Mouse (Mus musculus): ENCODE results near the gene Arhgap45. TPM values are rescaled to one million over a fixed set of nuclear protein-coding genes. Genes with fewer than 3 reads are reported as not detected.

Arhgap45 gene
- polyA plus RNA-seq, 1 experiment from 2014 or later: 4.6 TPM

DNA sequence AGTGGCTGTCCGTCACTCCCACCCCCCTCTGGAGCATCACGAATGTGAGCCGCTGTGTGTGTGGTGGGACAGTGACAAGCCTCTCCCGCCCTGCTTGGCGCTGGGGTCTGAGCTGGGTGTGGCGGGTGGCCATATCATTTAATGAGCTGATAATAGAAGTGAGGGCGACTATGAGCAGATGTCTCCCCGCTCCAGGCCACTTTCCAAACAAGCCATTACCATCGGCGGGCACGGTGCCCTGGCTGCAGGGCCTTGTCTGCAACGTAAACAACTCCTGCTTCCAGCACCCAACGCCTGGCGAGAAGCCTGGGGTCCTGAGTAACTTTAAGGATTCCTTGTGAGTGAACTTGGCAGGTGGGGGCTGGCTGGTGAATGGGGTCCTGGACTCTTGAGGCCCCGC lies 18.6 kb upstream of the Arhgap45 start:
- 0 out of 2 replicates have a peak overlapping the region, but pooled peaks have one; percentile 14 for H3K27ac ChIP-seq (ENCODE audit: low read depth, low read length)
- H3K4me2 ChIP-seq (ENCODE audit: low read depth): peak overlapping the region; percentile 64
- peak overlapping the region; percentile 45 for H3K9ac ChIP-seq (ENCODE audit: low read length)
- H3K27me3 ChIP-seq (ENCODE audit: control insufficient read depth, insufficient read depth, low read length): 0 out of 2 replicates have a peak, but pooled peaks cover 2% of the 10 kb centered on the region
- ATAC-seq (ENCODE audit: insufficient read depth, low FRiP score, low TSS enrichment) (peak; percentile 14), DNase-seq (ENCODE audit: low spot score) (no peak)
- peaks cover 5% of the 10 kb centered on the region; the same call in 1 of the 2 replicates for H3K4me1 ChIP-seq (ENCODE audit: control insufficient read depth, insufficient read depth, low read length)
- peak overlapping the region; percentile 42 for H3K4me3 ChIP-seq (ENCODE audit: low read depth, low read length)
- 6% methylated on average over 15 of the region's 15 CpGs for WGBS
- H3K36me3 ChIP-seq (ENCODE audit: control insufficient read depth, insufficient read depth, low read length): no peaks in the 10 kb centered on the region; the same call in 1 of the 2 replicates
- no peaks in the 10 kb centered on the region for H3K9me3 ChIP-seq (ENCODE audit: control insufficient read depth, low read length)

- no peaks in the 10 kb centered on the region for H3K36me3 ChIP-seq (ENCODE audit: control insufficient read depth, insufficient read depth, low read length)
- H3K9me3 ChIP-seq (ENCODE audit: control insufficient read depth, low read length): no peaks in the 10 kb centered on the region
- no peak overlapping the region for H3K4me3 ChIP-seq (ENCODE audit: low read depth, low read length)
- WGBS: 77% methylated on average over 9 of the region's 9 CpGs
- DNase-seq (ENCODE audit: low spot score) (no peak), ATAC-seq (ENCODE audit: insufficient read depth, low FRiP score, low TSS enrichment) (no peak)
- H3K27ac ChIP-seq (ENCODE audit: low read depth, low read length): no peak overlapping the region
- H3K9ac ChIP-seq (ENCODE audit: low read length): no peak overlapping the region
- no peak overlapping the region for H3K4me2 ChIP-seq (ENCODE audit: low read depth)
- H3K4me1 ChIP-seq (ENCODE audit: control insufficient read depth, insufficient read depth, low read length): peaks cover 5% of the 10 kb centered on the region; the same call in 1 of the 2 replicates
- peaks cover 8% of the 10 kb centered on the region; the same call in 1 of the 2 replicates for H3K27me3 ChIP-seq (ENCODE audit: control insufficient read depth, insufficient read depth, low read length)
These were observed 14.5 kb upstream of the Arhgap45 start for GRCm38 (mm10) chr10:80001945-80002344.

GRCm38 (mm10) chr10:80002829-80003228 lies 13.6 kb upstream of the Arhgap45 start:
- 26% methylated on average over 21 of the region's 21 CpGs for WGBS
- Histone ChIP-seq H3K4me1 (ENCODE audit: control insufficient read depth, insufficient read depth, low read length) (peaks cover 2% of the 10 kb centered on the region; the same call in 1 of the 2 replicates), H3K27me3 (ENCODE audit: control insufficient read depth, insufficient read depth, low read length) (peaks cover 8% of the 10 kb centered on the region; the same call in 1 of the 2 replicates), H3K27ac (ENCODE audit: low read depth, low read length) (no peak overlapping the region), H3K4me2 (ENCODE audit: low read depth) (no peak overlapping the region), H3K4me3 (ENCODE audit: low read depth, low read length) (no peak overlapping the region), H3K9me3 (ENCODE audit: control insufficient read depth, low read length) (no peaks in the 10 kb centered on the region), H3K9ac (ENCODE audit: low read length) (no peak overlapping the region), H3K36me3 (ENCODE audit: control insufficient read depth, insufficient read depth, low read length) (no peaks in the 10 kb centered on the region)
- DNase-seq (ENCODE audit: low spot score) (no peak), ATAC-seq (ENCODE audit: insufficient read depth, low FRiP score, low TSS enrichment) (no peak)

- Histone ChIP-seq H3K27me3 (ENCODE audit: control insufficient read depth, insufficient read depth, low read length) (peaks cover 8% of the 10 kb centered on the region; the same call in 1 of the 2 replicates), H3K27ac (ENCODE audit: low read depth, low read length) (no peak overlapping the region), H3K4me3 (ENCODE audit: low read depth, low read length) (no peak overlapping the region), H3K9ac (ENCODE audit: low read length) (no peak overlapping the region), H3K36me3 (ENCODE audit: control insufficient read depth, insufficient read depth, low read length) (no peaks in the 10 kb centered on the region), H3K4me2 (ENCODE audit: low read depth) (no peak overlapping the region), H3K4me1 (ENCODE audit: control insufficient read depth, insufficient read depth, low read length) (no peaks in the 10 kb centered on the region), H3K9me3 (ENCODE audit: control insufficient read depth, low read length) (no peaks in the 10 kb centered on the region)
- ATAC-seq (ENCODE audit: insufficient read depth, low FRiP score, low TSS enrichment) (no peak), DNase-seq (ENCODE audit: low spot score) (no peak)
- WGBS: 58% methylated on average over 9 of the region's 9 CpGs
These were observed 12.8 kb upstream of the Arhgap45 start for GRCm38 (mm10) chr10:80003374-80004232.

DNA sequence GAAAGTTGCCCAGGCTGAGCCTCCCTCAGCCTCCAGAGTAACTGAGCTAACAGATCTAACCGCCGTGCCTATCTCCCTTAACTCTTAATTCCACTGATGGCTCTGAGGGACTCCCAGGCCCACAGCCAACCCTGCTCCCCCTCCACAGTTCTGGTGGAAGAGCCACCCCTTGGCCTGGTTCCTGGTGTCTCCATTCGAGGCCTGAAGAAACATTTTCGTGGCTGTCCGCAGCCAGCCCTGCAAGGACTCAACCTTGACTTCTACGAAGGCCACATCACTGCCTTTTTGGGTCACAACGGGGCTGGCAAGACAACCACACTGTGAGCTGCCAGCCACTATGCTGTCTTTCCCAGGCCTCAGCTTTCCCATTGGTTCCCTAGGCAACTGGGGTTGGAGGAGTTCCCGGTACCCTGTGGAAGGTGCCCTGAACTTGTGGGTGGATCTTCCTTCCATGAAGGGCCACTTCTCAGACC lies 12.2 kb upstream of the Arhgap45 start:
- H3K9ac ChIP-seq (ENCODE audit: low read length): no peak overlapping the region
- ATAC-seq (ENCODE audit: insufficient read depth, low FRiP score, low TSS enrichment) (no peak), DNase-seq (ENCODE audit: low spot score) (no peak)
- H3K4me2 ChIP-seq (ENCODE audit: low read depth): no peak overlapping the region
- no peak overlapping the region for H3K4me3 ChIP-seq (ENCODE audit: low read depth, low read length)
- H3K27me3 ChIP-seq (ENCODE audit: control insufficient read depth, insufficient read depth, low read length): peaks cover 8% of the 10 kb centered on the region; the same call in 1 of the 2 replicates
- no peak overlapping the region for H3K27ac ChIP-seq (ENCODE audit: low read depth, low read length)
- 92% methylated on average over 8 of the region's 8 CpGs for WGBS
- H3K9me3 ChIP-seq (ENCODE audit: control insufficient read depth, low read length): no peaks in the 10 kb centered on the region
- no peaks in the 10 kb centered on the region for H3K36me3 ChIP-seq (ENCODE audit: control insufficient read depth, insufficient read depth, low read length)
- H3K4me1 ChIP-seq (ENCODE audit: control insufficient read depth, insufficient read depth, low read length): no peaks in the 10 kb centered on the region

DNA sequence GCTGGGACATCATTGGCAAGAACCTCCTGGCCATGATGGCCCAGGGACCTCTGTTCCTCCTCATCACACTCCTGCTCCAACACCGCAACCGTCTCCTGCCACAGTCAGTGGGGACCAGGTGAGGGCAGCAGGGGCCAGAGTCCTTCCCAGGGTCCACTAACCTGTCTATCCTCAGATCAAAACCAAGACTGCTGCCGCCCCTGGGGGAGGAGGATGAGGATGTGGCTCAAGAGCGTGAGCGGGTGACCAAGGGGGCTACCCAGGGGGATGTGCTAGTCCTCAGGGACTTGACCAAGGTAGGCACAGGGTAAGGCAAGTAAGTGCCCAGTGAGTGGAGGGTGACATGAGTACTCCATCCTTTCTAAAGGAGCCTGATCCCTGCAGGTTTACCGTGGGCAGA lies 4.7 kb upstream of the Arhgap45 start:
- no peaks in the 10 kb centered on the region for H3K4me1 ChIP-seq (ENCODE audit: control insufficient read depth, insufficient read depth, low read length)
- H3K36me3 ChIP-seq (ENCODE audit: control insufficient read depth, insufficient read depth, low read length): no peaks in the 10 kb centered on the region
- H3K4me2 ChIP-seq (ENCODE audit: low read depth): no peak overlapping the region
- DNase-seq (ENCODE audit: low spot score) (no peak), ATAC-seq (ENCODE audit: insufficient read depth, low FRiP score, low TSS enrichment) (no peak)
- peaks cover 2% of the 10 kb centered on the region; the same call in 1 of the 2 replicates for H3K9me3 ChIP-seq (ENCODE audit: control insufficient read depth, low read length)
- peaks cover 41% of the 10 kb centered on the region for H3K27me3 ChIP-seq (ENCODE audit: control insufficient read depth, insufficient read depth, low read length)
- H3K27ac ChIP-seq (ENCODE audit: low read depth, low read length): no peak overlapping the region
- no peak overlapping the region for H3K9ac ChIP-seq (ENCODE audit: low read length)
- no peak overlapping the region for H3K4me3 ChIP-seq (ENCODE audit: low read depth, low read length)
- WGBS: 84% methylated on average over 6 of the region's 6 CpGs

DNA sequence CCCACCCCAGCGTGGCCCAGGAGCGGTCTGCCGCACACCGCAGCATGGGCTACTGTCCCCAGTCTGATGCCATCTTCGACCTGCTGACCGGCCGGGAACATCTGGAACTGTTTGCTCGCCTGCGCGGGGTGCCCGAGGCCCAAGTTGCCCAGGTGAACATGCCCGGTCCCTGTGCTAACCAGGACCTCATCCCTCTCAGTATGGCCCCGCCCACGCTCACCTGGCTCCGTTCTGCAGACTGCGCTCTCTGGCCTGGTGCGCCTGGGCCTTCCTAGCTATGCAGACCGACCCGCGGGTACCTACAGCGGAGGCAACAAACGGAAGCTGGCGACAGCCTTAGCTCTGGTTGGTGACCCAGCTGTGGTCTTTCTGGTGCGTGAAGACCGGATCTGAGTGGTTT lies 2.8 kb upstream of the Arhgap45 start:
- no peak overlapping the region; the same call in 1 of the 2 replicates for H3K4me3 ChIP-seq (ENCODE audit: low read depth, low read length)
- no peak overlapping the region for H3K4me2 ChIP-seq (ENCODE audit: low read depth)
- DNase-seq (ENCODE audit: low spot score): no peak
- 31% methylated on average over 25 of the region's 25 CpGs for WGBS
- H3K9me3 ChIP-seq (ENCODE audit: control insufficient read depth, low read length): peaks cover 2% of the 10 kb centered on the region; the same call in 1 of the 2 replicates
- H3K9ac ChIP-seq (ENCODE audit: low read length): no peak overlapping the region
- peaks cover 41% of the 10 kb centered on the region for H3K27me3 ChIP-seq (ENCODE audit: control insufficient read depth, insufficient read depth, low read length)
- no peaks in the 10 kb centered on the region for H3K4me1 ChIP-seq (ENCODE audit: control insufficient read depth, insufficient read depth, low read length)
- no peak overlapping the region for H3K27ac ChIP-seq (ENCODE audit: low read depth, low read length)
- ATAC-seq (ENCODE audit: insufficient read depth, low FRiP score, low TSS enrichment): no peak
- H3K36me3 ChIP-seq (ENCODE audit: control insufficient read depth, insufficient read depth, low read length): no peaks in the 10 kb centered on the region

DNA sequence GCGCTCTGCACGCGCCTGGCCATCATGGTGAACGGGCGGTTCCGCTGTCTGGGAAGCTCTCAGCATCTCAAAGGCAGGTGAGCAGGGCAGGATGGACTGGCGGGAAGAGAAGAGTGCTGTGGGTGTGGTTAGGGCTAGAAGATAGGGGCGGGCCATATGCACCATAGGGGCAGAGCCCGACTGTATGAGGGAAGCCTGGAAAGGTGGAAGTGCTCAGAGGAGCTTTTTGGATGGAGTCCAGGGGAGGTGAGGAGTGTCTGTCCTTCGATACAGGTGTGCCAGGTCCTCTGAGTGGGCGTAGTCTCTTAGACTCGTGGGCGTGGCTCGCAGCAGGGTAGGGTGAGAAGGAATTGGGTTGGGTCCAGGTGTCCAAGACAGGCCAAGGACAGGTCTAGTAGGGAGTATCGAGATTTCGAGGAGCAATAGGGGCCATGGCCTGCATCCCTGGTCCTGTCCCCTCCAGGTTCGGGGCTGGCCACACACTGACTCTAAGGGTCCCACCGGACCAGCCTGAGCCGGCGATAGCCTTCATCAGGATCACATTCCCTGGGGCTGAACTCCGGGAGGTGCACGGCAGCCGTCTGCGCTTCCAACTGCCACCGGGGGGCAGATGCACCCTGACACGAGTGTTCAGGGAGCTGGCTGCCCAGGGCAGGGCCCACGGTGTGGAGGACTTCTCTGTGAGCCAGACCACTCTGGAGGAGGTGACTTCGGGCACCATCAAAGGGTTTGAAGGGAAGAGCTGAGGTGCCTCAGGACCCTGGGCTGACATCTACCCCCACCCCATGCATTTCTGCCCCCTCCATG lies 1.8 kb upstream of the Arhgap45 start:
- DNase-seq (ENCODE audit: low spot score) (no peak), ATAC-seq (ENCODE audit: insufficient read depth, low FRiP score, low TSS enrichment) (no peak)
- Histone ChIP-seq H3K27ac (ENCODE audit: low read depth, low read length) (no peak overlapping the region), H3K4me1 (ENCODE audit: control insufficient read depth, insufficient read depth, low read length) (peaks cover 2% of the 10 kb centered on the region; the same call in 1 of the 2 replicates), H3K9ac (ENCODE audit: low read length) (no peak overlapping the region), H3K4me2 (ENCODE audit: low read depth) (no peak overlapping the region), H3K4me3 (ENCODE audit: low read depth, low read length) (no peak overlapping the region), H3K27me3 (ENCODE audit: control insufficient read depth, insufficient read depth, low read length) (peaks cover 45% of the 10 kb centered on the region), H3K9me3 (ENCODE audit: control insufficient read depth, low read length) (peaks cover 2% of the 10 kb centered on the region; the same call in 1 of the 2 replicates), H3K36me3 (ENCODE audit: control insufficient read depth, insufficient read depth, low read length) (no peaks in the 10 kb centered on the region)
- WGBS: 19% methylated on average over 28 of the region's 28 CpGs
